Mouse (Mus musculus): ENCODE measurements around the gene Defa37.
"Not testable (repeated sequence)": the region's sequence is repeated elsewhere in the genome, so short reads cannot be mapped to it uniquely, and the experiment has no call there.

Defa37 gene

GRCm38 (mm10) chr8:21565086-21565485, at the start of gene Defa37:
TSS of gene Defa37 (plus strand) at chr8:21565386.
- DNase-seq (ENCODE audit: low spot score in 2 of 2) = not testable (repeated sequence)

GRCm38 (mm10) chr8:21528732-21529131, 36.5 kb upstream of the Defa37 start, which contains the start of gene Defa32:
TSS of gene Defa32 (plus strand) at chr8:21529032.
- not testable (repeated sequence) for DNase-seq (ENCODE audit: low spot score in 2 of 2)

GRCm38 (mm10) chr8:21582706-21583105, 17.5 kb downstream of the Defa37 start, which contains the start of gene Defa28:
TSS of gene Defa28 (plus strand) at chr8:21583006.
- not testable (repeated sequence) for DNase-seq (ENCODE audit: low spot score in 2 of 2)

GRCm38 (mm10) chr8:21594408-21594807, 29.2 kb downstream of the Defa37 start, which contains the start of gene Gm7861:
TSS of gene Gm7861 (minus strand) at chr8:21594508.
- not testable (repeated sequence) for DNase-seq (ENCODE audit: low spot score in 2 of 2)
